Mouse (Mus musculus) limb, embryonic 14.5 days (tissue): ENCODE measurements around the gene Specc1l. TPM values are rescaled to one million over a fixed set of nuclear protein-coding genes. Genes with fewer than 3 reads are reported as not detected.

ENCODE experiments used
- ATAC-seq: fragments of 200-750 bp; cut with Nextera tagmentation; 2 replicates; pipeline ENCODE4 v1.8.0; 2017; ENCODE audit warnings: low read depth, moderate number of reproducible peaks, moderate TSS enrichment; ENCODE audit not compliant: low FRiP score
- DNase-seq: peaks from one replicate; pipeline ENCODE4 v3.0.0-alpha.2; 2015; ENCODE audit warnings: low spot score
- H3K27ac ChIP-seq: fragments of 300-500 bp; sonication (generic); replicated peaks from 2 replicates; pipeline ENCODE4 v1.5.1; 2014; ENCODE audit warnings: low read depth, mild to moderate bottlenecking, low read length, moderate library complexity, mixed read lengths
- H3K27me3 ChIP-seq: fragments of 300-500 bp; sonication (generic); 2 replicates; pipeline ENCODE4 v1.6.1; 2014; ENCODE audit warnings: low read length, mixed read lengths; ENCODE audit not compliant: control insufficient read depth, insufficient read depth
- H3K36me3 ChIP-seq: fragments of 300-500 bp; sonication (generic); 2 replicates; pipeline ENCODE4 v1.6.1; 2014; ENCODE audit warnings: mild to moderate bottlenecking, low read length, moderate library complexity, mixed read lengths; ENCODE audit not compliant: control insufficient read depth, insufficient read depth
- H3K4me1 ChIP-seq: fragments of 300-500 bp; sonication (generic); 2 replicates; pipeline ENCODE4 v1.6.1; 2014; ENCODE audit warnings: antibody characterized with exemption, low read length, mixed read lengths; ENCODE audit not compliant: control insufficient read depth, insufficient read depth
- H3K4me2 ChIP-seq: fragments of 300-500 bp; sonication (generic); replicated peaks from 2 replicates; pipeline ENCODE4 v1.6.1; 2014; ENCODE audit warnings: low read depth, mild to moderate bottlenecking, low read length, moderate library complexity; ENCODE audit not compliant: severe bottlenecking
- H3K4me3 ChIP-seq: fragments of 300-500 bp; sonication (generic); replicated peaks from 2 replicates; pipeline ENCODE4 v1.5.1; 2014; ENCODE audit warnings: low read length
- H3K9ac ChIP-seq: fragments of 300-500 bp; sonication (generic); 2 replicates; pipeline ENCODE4 v1.6.1; 2014; ENCODE audit warnings: mild to moderate bottlenecking, low read depth, low read length, moderate library complexity; ENCODE audit not compliant: severe bottlenecking
- H3K9me3 ChIP-seq: fragments of 300-500 bp; sonication (generic); 2 replicates; pipeline ENCODE4 v1.6.1; 2016; ENCODE audit warnings: low read length; ENCODE audit not compliant: control insufficient read depth
- POLR2A ChIP-seq: fragments of 200-500 bp; IDR thresholded peaks from 2 replicates; pipeline ENCODE4 v1.8.0; 2012; ENCODE audit warnings: inconsistent platforms, mild to moderate bottlenecking, moderate library complexity, borderline replicate concordance; ENCODE audit not compliant: insufficient read depth, insufficient read length; ENCODE audit errors: extremely low read depth
- WGBS: fragments of 180-500 bp; shearing (Covaris S2); extraction: QIAGEN DNeasy Blood & Tissue Kit; methylation state at CpG from one replicate; pipeline ENCODE4 v1.1.7; 2014; 5-methylcytosine and 5-hydroxymethylcytosine counted together
- polyA plus RNA-seq, 2 experiments: library from polyadenylated mRNA; depleted of rRNA in 1 of 2; stranded (reverse) in 1 of 2; unstranded in 1 of 2; fragments of >200 nt; fragmentation: Nextera tagmentation in 1 of 2; extraction: Ambion mirVana in 1 of 2; gene quantifications; 2 replicates each; pipeline versions ENCODE4 v1.2.1 to v1.2.3; 2012 to 2014

Specc1l gene
- polyA plus RNA-seq, 2 experiments: 21.4 to 29.1 TPM

DNA sequence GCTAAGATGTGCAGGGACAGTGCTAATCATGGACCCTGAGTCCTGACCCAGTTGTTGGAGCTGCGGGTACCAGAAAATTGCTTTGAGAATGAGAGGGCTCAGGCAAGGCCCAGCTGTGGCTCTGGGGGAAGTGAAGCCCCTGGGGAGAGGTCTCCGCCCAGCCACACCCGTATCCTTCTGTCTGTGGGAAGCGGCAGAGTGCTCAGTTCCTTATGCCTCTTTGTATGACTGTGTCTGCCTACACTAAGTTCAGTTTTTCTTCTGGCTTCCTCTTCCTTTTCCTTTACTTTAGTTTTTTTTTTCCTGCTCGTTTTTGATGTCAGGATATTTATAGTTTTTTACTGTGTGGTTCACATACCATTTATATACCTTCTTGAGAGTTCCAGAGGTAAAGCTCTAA, 46.4 kb downstream of the Specc1l start:
- TF ChIP-seq POLR2A: no peak
- ATAC-seq: no peak
- Histone ChIP-seq H3K36me3 (peaks cover 57% of the 10 kb centered on the region), H3K9ac (no peak overlapping the region), H3K4me1 (no peaks in the 10 kb centered on the region), H3K4me3 (no peak overlapping the region), H3K4me2 (no peak overlapping the region), H3K9me3 (no peaks in the 10 kb centered on the region), H3K27ac (no peak overlapping the region), H3K27me3 (no peaks in the 10 kb centered on the region)
- DNase-seq: no peak
- 74% methylated on average over 5 of the region's 5 CpGs for WGBS

DNA sequence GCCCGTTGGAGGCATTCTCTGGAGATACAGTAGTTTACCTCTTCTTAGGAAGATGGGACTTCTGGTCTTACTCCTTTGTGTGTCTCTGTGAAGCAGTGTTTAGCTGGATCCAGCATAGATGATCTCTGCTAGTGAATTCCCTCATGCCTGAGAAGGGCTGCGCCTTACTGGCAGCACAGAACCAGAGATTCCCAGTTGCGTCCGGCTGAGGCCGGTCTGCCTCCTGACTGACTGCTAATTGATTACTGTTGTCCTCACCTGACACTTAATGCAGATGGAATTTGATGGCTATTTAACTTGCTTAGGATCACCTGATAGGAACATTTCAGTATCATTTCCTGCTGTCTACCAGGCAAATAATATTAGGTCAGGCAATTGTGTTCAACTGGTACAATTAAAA, 49.4 kb downstream of the Specc1l start:
- Histone ChIP-seq H3K4me2 (no peak overlapping the region), H3K4me3 (no peak overlapping the region), H3K27me3 (no peaks in the 10 kb centered on the region), H3K9me3 (no peaks in the 10 kb centered on the region), H3K9ac (no peak overlapping the region), H3K36me3 (peaks cover 69% of the 10 kb centered on the region), H3K4me1 (no peaks in the 10 kb centered on the region), H3K27ac (no peak overlapping the region)
- WGBS: 91% methylated on average over 5 of the region's 5 CpGs
- DNase-seq: no peak
- no peak for ATAC-seq
- TF ChIP-seq POLR2A: no peak

DNA sequence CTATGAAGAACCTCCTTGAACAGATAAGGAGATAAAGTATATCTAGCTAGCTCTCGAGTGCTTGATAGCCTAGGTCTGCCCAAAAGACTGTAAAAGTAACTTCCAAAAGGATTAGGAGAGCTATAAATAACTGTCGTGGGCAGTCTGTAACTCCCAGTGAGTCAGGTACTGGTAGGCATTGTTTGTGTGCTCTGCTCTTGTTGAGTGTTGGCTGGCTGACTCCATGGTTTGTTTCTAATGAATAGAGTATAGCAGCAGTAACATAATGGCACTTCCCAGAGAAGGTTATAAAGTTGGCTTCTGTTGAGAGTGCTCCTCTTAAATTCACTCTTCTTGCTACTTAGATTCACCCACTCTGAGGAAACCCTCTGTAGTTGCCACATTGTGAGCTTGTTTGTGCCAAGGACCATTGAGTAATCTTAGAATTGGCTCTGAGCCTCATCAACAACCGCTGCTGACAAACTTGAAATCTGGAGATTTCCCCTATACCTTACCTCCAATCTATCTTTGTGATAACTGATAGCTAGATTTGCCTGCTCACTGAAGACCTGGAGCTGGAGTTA, 53.2 kb downstream of the Specc1l start:
- H3K27me3 ChIP-seq: no peaks in the 10 kb centered on the region
- 72% methylated on average over 3 of the region's 3 CpGs for WGBS
- peaks cover 79% of the 10 kb centered on the region for H3K36me3 ChIP-seq
- H3K27ac ChIP-seq: no peak overlapping the region
- DNase-seq (no peak), ATAC-seq (no peak)
- H3K9me3 ChIP-seq: no peaks in the 10 kb centered on the region
- no peak overlapping the region for H3K4me2 ChIP-seq
- H3K4me3 ChIP-seq: no peak overlapping the region
- H3K9ac ChIP-seq: no peak overlapping the region
- no peaks in the 10 kb centered on the region for H3K4me1 ChIP-seq
- no peak for TF ChIP-seq POLR2A

DNA sequence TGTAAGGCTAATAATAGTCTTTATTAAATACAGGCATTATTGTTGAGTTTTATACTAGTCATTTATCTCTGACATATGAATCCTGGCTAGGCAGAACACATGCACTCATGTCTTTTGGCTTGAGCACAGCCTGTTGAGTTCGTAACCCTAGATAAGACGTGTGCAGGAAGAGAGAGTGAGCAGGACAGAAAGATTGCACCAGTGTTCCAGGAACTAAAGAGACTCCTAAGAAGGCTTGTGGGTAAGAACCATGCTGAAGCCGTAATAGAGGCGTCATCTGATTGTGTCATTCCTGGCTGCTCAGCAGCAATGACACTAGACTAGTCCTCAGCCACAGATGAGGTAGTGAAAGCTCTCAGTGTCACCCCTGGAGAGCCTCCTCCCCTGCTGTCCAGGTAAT, 61.1 kb downstream of the Specc1l start:
- Histone ChIP-seq H3K4me3 (no peak overlapping the region), H3K4me1 (no peaks in the 10 kb centered on the region), H3K36me3 (peaks cover 58% of the 10 kb centered on the region), H3K9ac (no peak overlapping the region), H3K27me3 (no peaks in the 10 kb centered on the region), H3K9me3 (no peaks in the 10 kb centered on the region), H3K27ac (no peak overlapping the region), H3K4me2 (no peak overlapping the region)
- TF ChIP-seq POLR2A: no peak
- 93% methylated on average over 4 of the region's 4 CpGs for WGBS
- DNase-seq: no peak
- ATAC-seq: no peak

DNA sequence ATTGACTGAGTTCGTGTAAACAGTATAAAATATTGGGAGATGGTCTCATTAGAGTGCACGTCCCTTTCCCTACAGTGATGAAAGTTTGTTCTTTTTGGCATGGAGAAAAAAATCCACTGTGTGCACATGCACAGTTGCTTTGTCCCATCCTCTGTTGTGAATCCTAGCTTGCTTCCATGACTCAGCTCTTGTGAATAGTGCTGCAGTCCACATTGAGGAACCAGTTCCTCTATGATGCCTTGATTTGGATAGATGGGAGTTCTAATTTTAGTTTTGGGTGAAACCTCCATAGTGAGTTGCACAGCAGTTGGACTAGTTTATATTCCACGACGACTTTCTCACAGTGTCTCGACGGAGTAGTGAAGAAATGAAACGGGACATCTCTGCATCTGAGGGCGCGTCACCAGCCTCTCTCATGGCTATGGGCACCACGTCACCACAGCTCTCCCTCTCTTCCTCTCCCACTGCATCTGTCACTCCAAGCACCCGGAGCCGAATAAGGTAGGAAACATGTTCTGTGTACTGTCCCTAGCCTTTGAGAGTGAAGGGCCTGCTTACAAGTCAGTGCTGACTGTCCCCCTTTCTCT, 64.6 kb downstream of the Specc1l start:
- DNase-seq (no peak), ATAC-seq (no peak)
- H3K9ac ChIP-seq: no peak overlapping the region
- no peak overlapping the region for H3K4me3 ChIP-seq
- peaks cover 63% of the 10 kb centered on the region for H3K36me3 ChIP-seq
- H3K27ac ChIP-seq: no peak overlapping the region
- 92% methylated on average over 12 of the region's 12 CpGs for WGBS
- H3K27me3 ChIP-seq: no peaks in the 10 kb centered on the region
- no peak for TF ChIP-seq POLR2A
- no peaks in the 10 kb centered on the region for H3K9me3 ChIP-seq
- H3K4me2 ChIP-seq: no peak overlapping the region
- no peaks in the 10 kb centered on the region for H3K4me1 ChIP-seq
